Mouse (Mus musculus) embryo, embryonic 11.5 days (tissue): ENCODE results near the gene Pycr2.
"Not testable (repeated sequence)": the region's sequence is repeated elsewhere in the genome, so short reads cannot be mapped to it uniquely, and the experiment has no call there.

Experiments used
- DNase-seq: peaks from one replicate; pipeline ENCODE4 v3.0.0-alpha.2; 2012; ENCODE audit warnings: low read depth, low spot score

The Pycr2 gene

GRCm38 (mm10) chr1:180905307-180905706 lies 1.2 kb downstream of the Pycr2 start:
- DNase-seq: no peak

- no peak for DNase-seq
Measured at GRCm38 (mm10) chr1:180905876-180906275, 1.8 kb downstream of the Pycr2 start.

DNA sequence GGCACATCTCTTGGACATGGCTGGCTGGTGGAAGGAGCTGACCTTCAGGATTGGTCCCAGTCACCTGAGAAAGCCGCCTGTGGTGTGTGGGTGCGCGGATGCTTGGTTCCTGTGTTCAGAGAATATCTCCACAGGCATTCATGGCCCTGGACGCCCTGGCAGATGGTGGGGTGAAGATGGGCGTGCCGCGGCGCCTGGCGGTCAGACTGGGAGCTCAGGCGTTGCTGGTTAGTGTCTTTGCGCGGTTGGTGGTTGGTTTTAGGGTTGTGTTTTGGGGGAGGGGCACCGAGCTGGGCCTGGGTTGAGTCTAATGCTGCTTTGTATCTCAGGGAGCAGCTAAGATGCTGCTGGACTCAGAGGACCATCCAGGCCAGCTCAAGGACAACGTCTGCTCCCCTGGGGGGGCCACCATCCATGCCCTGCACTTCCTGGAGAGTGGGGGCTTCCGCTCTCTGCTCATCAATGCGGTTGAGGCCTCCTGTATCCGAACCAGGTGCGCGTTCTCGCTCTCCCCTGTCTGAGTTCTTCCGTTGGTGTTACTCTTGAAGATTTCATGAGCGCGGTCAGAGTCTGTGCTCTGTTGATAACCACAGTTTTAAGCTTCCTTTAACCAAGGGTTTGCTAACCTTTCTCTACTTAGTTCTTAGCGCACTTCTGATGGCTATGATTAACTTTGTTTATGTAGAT lies 2.5 kb downstream of the Pycr2 start:
- DNase-seq: no peak

GRCm38 (mm10) chr1:180911138-180911537 lies 7.0 kb downstream of the Pycr2 start:
- no peak for DNase-seq

DNA sequence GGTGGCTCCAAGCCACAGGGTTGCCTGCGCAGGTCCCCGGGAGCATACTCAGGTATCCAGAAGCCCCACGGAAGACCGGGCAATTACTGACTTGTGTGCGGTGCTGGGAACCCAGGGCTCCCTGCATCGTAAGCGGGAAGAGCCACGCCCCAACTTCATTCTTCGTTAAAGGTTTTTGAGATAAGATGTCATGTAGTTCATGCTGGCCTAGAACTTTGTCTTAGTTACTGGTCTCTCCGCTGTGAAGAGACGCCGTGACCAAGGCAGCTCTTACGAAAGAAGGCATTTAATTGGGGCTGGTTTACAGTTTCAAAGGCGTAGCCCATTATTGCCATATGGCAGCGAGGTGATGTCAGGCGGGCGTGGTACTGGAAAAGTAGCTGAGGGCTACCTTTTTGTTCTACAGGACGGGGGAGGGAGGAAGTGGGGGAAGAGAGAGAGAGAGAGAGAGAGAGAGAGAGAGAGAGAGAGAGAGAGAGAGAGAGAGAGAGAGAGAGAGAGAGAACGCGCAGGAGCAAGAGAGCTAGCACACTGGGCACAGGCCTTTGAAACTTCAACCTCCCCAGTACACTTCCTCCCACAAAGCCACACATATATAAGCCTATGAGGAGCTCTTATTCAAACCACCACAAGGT lies 7.7 kb downstream of the Pycr2 start:
- DNase-seq: no peak

GRCm38 (mm10) chr1:180912792-180913191 lies 8.7 kb downstream of the Pycr2 start:
- DNase-seq: no peak

GRCm38 (mm10) chr1:180913797-180914196 lies 9.7 kb downstream of the Pycr2 start:
- DNase-seq: no peak

DNA sequence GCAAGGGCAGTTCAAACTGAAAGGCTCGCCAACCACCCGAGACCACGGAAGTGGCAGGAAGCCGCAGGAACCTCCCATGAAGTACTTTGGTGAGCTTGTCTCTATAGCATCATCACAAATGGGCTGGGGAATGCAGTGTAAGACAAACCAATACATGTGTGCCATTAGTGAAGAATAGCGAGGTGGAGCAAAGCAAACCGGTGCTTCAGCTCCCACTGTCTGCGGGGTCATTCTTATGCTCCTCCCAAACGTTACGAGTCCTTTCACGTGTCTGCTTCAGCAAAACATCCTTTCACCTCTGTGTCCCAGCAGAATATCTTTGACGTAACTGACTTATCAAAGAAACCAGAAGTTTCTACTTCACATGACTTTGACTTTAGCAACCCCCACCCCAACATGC lies 12.3 kb downstream of the Pycr2 start:
- DNase-seq: no peak

- DNase-seq: no peak
Measured at GRCm38 (mm10) chr1:180917053-180917452, 13.0 kb downstream of the Pycr2 start.

DNA sequence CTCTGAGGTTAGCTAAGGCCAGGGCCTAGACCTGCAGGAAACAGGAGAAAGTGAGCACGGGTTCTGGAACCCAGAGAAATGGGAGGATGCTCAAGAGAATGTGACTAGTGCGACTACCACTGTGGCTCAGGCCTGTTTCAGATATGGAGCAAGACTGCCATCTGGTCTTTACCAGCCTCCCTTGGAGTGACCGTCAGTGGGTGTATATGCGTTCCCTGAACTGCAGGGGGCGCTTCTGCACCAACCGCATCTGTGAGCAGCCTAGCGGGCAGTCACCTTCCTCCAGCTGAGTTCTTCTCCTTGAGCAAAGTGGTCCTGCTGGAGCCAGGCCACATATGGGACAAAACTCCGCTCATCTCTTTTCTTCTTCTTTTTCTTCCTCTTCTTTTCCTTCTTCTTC lies 15.6 kb downstream of the Pycr2 start:
- DNase-seq: no peak

DNA sequence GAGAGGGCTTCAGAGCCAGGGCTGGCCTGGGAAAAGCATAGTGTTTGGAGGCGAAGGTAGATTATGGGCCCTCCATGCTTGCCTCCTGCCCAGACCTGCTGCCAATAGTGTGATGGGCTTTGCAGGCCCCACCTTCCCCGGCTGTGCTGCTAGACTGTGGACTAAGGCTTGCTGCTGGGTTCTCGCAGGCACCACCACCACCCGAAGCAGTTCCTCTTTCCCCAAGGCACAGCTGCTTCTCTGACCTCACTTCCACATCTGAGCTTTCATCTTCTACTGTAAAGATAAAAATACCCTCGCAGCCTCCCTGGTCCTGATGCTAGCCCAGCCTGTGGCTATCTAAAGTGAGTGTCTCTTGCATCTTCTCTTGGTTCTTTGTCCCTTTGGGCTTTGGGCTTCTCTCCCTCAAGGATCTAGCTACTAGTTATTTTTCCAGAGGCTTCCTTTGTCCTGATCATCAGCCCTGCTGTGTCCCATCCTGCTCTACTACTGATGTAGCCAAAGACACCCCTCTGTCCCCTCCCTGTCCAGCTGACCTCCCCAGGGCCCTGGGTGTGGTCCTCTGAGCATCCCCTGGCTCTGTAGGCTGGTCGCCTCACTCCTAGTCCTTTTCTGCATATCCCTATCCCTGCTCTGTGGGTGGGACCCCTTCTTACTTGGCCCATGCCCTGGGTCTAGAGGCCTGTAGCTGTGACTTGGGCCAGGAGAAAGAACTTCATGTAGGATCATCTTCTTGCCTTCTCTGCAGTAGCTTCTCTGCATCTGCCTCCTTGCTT lies 18.4 kb downstream of the Pycr2 start:
- DNase-seq: no peak

DNA sequence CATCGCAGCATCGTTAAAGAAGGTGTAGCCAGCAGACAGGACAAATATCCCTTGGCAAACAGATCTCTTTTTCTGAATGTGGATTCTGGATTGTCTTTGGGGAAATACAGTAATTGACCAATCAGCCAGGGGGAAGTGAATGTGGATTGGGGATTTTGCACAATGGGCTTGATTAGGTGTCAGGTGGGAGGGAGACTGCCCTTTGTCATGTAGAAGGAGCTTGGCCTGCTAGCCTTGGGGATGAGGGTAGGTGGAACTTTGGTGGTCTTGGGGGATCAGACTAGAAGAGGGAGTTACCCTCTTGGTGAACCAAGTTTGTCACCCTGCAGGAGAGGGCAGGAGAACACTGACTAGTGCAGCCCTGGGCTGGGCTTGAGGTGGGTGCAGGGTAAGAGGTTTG lies 20.6 kb downstream of the Pycr2 start:
- DNase-seq: no peak

DNA sequence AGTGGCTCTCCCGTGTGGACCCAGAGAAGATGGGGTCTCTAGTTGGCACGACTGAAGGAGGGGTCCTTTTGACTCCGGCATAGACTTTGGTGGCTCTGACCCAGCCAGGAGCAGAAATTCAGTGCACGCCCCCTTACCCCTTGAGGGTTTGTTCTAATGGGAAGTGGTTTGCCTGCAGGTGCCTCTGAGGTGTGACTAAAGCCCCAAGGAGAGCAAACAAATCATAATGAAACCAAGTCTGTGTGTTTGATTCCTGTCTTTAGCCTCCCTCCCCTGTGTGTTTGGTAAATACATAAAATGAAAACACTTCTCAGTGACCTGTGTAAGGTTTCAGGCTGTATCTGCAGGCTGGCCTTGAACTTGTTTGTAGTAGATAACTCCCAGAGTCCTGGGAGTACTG lies 22.2 kb downstream of the Pycr2 start:
- no peak for DNase-seq

- DNase-seq: no peak
Measured at GRCm38 (mm10) chr1:180929599-180929998, 25.5 kb downstream of the Pycr2 start.

DNA sequence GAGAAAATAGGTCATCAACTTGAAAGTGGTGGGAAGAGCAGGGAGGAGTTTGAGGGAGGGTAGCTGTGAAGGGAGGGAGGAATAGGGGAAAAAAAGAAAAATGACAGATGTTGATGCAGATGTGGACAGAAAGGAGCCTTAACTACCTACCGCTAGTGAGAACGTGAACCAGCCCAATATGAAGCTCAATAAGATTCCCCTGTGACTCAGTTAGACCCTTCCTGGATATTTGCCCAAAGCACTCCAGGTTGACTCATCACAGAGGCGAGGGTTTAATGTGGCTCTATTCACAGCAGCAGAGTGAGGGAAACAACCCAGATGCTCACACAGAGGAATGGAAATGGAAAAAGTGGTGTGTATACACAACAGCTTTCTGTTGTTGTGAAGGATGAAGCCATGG lies 27.0 kb downstream of the Pycr2 start:
- DNase-seq: no peak

DNA sequence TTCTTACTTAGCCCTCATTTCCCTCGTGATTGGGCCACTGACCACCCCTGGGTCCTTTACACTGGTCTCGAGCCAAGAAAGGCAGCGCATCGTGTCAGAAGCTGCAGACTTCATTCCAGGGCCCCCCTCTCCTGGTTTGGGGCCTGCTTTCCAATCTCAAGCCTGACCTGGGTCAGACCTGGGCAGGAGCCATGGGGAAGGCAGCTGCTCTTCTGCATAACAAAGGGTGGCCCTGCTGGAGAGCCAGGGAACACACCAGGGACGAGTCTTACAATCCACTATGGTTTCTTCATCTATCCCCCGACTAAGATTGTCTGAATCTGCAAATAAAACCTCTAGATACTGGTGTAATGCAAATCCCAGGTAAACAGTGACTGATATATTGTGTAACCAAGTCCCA lies 29.6 kb downstream of the Pycr2 start:
- no peak for DNase-seq

- no peak for DNase-seq
Measured at GRCm38 (mm10) chr1:180934467-180935419, 30.6 kb downstream of the Pycr2 start, which contains the start of gene Lefty1. Lefty1 (plus strand) TSS chr1:180935022.

DNA sequence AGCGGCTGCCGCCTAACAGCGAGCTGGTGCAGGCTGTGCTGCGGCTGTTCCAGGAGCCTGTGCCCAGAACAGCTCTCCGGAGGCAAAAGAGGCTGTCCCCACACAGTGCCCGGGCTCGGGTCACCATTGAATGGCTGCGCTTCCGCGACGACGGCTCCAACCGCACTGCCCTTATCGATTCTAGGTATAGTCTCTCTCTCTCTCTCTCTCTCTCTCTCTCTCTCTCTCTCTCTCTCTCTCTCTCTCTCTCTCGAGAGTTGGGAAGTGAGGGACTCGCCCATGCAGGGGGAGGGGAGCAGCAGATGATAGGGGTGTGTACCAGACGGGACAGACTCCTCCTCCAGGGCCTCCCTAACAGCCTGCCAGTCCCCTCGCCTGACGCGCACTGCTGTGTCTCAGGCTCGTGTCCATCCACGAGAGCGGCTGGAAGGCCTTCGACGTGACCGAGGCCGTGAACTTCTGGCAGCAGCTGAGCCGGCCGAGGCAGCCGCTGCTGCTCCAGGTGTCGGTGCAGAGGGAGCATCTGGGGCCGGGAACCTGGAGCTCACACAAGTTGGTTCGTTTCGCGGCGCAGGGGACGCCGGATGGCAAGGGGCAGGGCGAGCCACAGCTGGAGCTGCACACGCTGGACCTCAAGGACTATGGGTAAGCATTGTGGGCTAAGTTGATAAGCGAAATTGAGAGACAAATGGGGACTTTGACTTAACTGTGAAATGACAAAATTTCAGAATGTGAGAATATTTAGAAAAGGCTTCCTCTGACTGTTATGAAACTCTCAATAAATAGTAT lies 32.7 kb downstream of the Pycr2 start:
- not testable (repeated sequence) for DNase-seq

- DNase-seq: not testable (repeated sequence)
Measured at GRCm38 (mm10) chr1:180937631-180938030, 33.5 kb downstream of the Pycr2 start.

- not testable (repeated sequence) for DNase-seq
Measured at GRCm38 (mm10) chr1:180938781-180939180, 34.7 kb downstream of the Pycr2 start.
